Mouse (Mus musculus): ENCODE results near the gene Ddx17. TPM values are rescaled to one million over a fixed set of nuclear protein-coding genes. Genes with fewer than 3 reads are reported as not detected.

Gene Ddx17
- total RNA-seq, 2 experiments from 2014 or later: 319 to 348 TPM

DNA sequence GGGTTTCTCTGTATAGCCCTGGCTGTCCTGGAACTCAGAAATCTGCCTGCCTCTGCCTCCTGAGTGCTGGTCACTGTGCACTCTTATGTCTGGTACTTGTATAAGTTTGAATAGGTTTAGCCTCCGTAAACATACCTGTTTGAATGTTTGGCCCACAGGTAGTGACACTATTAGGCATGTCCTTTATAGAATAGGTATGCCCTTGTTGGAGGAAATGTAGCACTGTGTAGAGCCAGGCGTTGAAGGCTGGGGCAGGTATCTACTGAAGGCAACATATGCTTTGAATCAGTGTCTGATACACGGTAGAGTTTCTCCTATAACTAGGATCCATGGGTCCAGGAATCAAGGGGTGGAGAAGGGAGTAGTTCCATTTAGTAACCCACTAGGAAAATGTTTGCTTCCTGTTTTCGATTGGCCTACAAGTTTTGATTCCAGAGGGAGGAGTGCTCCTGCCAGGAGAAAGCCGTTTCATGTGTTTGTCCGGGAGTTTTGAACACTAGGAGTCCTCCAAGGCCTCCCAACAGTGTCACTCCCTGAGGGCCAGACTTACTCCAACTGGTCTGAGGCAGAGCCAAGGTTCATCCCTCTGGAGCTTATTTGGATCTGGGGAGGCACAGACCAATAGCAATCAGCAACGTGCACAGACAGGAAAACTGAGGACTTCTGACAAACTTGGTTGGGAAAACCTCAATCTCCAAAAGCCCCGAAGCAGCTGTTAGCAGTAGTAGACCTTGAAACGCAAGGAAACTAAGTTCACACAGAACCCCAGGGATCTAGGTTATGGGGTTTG lies 20.4 kb downstream of the Ddx17 start:
- DNase-seq (ENCODE audit: low spot score in 2 of 2): no peak
- intact Hi-C loops (cut with DNase I): no loop called here

- intact Hi-C loops (cut with DNase I): no loop called here
- DNase-seq (ENCODE audit: low spot score in 2 of 2): no peak
Observed at GRCm38 (mm10) chr15:79525564-79525963, 21.0 kb downstream of the Ddx17 start.

GRCm38 (mm10) chr15:79519400-79520220 lies 26.9 kb downstream of the Ddx17 start:
- intact Hi-C loops (cut with DNase I): no loop called here
- no peak for DNase-seq (ENCODE audit: low spot score in 2 of 2)

DNA sequence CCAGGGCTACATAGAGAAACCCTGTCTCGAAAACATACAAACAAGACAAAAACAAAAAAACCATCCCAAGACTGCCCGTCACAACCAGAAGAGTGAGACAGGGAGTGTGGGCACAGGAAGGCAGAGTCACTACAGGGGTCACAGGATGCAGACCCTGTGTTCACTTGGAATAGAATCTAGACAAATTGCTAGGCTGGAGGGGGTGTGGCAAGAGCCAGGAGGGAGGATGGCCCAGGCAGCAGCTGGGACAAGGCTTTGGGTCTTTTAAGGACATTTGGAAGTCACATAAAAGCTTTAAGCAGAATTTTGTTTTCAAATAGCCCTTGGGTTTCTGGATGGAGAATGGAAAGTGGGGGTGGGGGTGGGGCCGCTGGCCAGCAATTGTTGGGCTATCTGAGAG lies 28.0 kb downstream of the Ddx17 start:
- no peak for DNase-seq (ENCODE audit: low spot score in 2 of 2)
- intact Hi-C loops (cut with DNase I): no loop called here

GRCm38 (mm10) chr15:79517710-79518109 lies 28.8 kb downstream of the Ddx17 start:
- intact Hi-C loops (cut with DNase I): no loop called here
- no peak for DNase-seq (ENCODE audit: low spot score in 2 of 2)

DNA sequence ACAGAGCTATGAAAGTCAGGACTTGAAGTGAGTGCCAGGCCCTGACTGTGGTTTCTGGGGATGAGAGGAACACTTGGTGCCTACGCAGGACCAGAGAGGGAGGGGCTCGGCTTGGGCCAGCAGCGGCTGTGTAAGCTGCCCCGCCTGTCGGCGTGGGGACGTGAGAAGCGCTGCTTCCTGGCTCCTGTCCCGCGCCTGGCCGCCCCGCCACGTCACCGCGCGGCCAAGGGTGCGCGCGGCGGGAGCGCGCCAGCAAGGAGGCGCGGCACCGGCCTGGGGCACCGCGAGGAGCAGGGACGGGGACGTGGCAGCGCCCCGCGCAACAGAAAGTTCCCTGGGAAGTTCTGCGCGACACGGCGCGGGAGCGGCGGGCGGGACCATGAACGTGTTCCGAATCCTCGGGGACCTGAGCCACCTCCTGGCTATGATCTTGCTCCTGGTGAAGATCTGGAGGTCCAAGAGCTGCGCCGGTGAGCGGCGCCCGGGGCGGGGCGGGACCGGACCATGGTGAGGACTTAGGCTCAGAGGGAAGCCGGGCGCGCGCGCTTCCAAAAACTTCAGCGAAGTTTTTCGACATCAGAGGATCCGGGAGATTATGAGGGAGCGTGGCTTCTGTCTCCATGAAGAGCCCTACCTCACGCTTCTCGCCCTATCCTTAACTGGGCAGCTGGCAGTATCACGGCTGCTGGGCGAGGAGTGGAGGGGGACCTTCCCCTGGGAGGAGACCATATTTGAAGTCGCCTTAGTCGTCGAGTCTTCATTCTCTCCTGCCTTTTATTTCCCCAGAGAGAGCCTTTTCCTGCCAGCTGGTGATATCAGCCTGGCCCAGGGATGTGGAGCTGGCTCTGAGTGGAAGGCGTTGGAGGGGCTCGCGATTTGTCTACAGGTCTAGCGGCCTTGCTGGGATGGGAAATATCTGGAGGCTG lies 30.1 kb downstream of the Ddx17 start, which contains the start of gene Kdelr3:
Gene Kdelr3 (plus strand): TSS at position 241 of the 926 bp plus-strand sequence.
- intact Hi-C loops (cut with DNase I): no loop called here
- peak in 1 of 2 experiments; percentile 55 for DNase-seq (ENCODE audit: low spot score in 2 of 2)

DNA sequence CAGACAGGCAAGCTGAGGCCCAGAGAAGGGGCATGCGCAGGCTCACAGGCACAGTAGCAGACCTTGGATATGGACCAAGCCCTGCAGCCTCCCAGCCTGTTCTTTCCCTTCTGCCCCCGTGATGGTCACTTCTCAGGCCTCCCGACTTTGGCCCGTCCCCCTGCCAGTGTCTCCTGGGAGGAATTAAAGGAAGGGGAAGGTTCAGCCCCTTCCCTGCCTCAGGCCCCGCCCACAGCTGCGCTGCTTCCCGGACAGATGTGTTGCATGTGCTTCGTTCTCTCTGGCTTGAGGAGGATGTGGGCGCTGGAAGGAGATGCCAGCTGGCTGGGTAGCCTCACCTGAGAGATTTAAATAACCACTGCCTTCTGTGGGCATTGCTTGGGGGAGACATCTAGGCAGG lies 32.6 kb downstream of the Ddx17 start:
- DNase-seq (ENCODE audit: low spot score in 2 of 2): no peak
- intact Hi-C loops (cut with DNase I): no loop called here

DNA sequence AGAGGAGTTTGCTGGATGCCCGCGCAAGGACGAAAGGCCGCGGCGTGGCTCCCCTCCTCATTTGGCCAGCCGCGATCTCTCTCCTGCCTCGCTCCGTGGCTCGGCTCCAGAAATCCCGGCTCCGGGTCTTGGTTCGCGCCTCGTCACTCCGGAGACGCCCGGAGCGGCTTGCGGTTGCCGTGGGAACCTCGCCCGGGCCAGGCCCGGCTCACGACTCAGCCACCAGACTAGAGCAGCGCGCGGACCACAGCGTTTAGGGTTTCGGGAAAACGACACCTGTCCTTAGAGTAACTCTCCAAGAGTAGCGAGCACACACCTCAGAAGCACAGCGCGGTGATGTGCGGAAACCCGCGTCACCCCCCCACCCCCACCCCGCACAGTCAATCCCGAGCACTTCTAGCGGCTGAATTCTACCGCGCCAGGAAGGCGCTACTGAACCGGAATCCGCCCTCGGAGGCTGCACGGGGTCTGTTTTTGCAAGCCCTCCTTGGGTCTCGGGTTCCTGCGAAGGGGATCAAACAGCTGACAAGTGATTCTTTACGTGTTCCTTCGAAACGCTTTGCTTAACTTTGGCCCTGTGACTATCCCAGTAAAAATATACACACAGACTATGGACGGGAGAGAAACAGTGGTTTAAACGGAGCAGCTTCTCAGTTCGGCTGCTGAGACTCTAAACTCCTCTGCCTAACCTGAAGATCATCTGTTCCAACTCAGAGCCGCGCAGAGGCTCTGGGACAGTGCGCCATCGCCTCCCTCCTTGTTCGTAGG lies 34.8 kb downstream of the Ddx17 start:
- intact Hi-C loops (cut with DNase I): loop anchor here (2.0 kb wide), 1 partner anchor 35 kb away; the partner anchor contains the start of gene Ddx17
- DNase-seq (ENCODE audit: low spot score in 2 of 2): peak; percentile 87 to 92

DNA sequence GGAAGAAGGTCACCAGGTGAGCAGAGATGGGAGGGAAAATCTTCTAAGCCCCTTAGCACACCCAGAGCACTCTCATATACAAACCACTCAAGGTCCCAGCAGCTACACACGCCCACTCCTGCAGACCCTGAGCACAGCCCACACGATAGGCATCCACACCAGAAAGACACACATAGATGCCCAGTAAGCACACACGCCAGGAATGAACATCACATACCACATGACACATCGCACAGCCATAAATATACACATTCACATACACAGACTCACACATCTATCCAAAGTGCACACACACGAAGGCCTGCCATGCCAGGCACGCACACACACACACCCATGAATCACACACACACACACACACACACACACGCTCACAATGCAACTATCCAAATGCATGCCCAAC lies 36.1 kb downstream of the Ddx17 start:
- intact Hi-C loops (cut with DNase I): loop anchor here (2.0 kb wide), 1 partner anchor 36 kb away; the partner anchor contains the start of gene Ddx17

GRCm38 (mm10) chr15:79509998-79510397 lies 36.5 kb downstream of the Ddx17 start:
- intact Hi-C loops (cut with DNase I): loop anchor here (2.0 to 5.0 kb wide), 3 partner anchors 37 to 97 kb away; partner anchors contain the start of genes Ddx17 and Dmc1
- DNase-seq (ENCODE audit: low spot score in 2 of 2): peak; percentile 65 to 86

More for the DNA sequence above, 36.1 kb downstream of the Ddx17 start:
- DNase-seq (ENCODE audit: low spot score in 2 of 2): peak; percentile 38 to 66

GRCm38 (mm10) chr15:79507055-79507828 lies 39.3 kb downstream of the Ddx17 start:
- DNase-seq (ENCODE audit: low spot score in 2 of 2): peak in 1 of 2 experiments; percentile 80
- intact Hi-C loops (cut with DNase I): loop anchor here (5.0 kb wide), 2 partner anchors 35 to 100 kb away; partner anchors contain the start of gene Dmc1

- DNase-seq (ENCODE audit: low spot score in 2 of 2): peak in 1 of 2 experiments; percentile 71
- intact Hi-C loops (cut with DNase I): loop anchor here (5.0 kb wide), 2 partner anchors 34 to 101 kb away; partner anchors contain the start of gene Dmc1
Observed at GRCm38 (mm10) chr15:79506460-79506859, 40.1 kb downstream of the Ddx17 start.

DNA sequence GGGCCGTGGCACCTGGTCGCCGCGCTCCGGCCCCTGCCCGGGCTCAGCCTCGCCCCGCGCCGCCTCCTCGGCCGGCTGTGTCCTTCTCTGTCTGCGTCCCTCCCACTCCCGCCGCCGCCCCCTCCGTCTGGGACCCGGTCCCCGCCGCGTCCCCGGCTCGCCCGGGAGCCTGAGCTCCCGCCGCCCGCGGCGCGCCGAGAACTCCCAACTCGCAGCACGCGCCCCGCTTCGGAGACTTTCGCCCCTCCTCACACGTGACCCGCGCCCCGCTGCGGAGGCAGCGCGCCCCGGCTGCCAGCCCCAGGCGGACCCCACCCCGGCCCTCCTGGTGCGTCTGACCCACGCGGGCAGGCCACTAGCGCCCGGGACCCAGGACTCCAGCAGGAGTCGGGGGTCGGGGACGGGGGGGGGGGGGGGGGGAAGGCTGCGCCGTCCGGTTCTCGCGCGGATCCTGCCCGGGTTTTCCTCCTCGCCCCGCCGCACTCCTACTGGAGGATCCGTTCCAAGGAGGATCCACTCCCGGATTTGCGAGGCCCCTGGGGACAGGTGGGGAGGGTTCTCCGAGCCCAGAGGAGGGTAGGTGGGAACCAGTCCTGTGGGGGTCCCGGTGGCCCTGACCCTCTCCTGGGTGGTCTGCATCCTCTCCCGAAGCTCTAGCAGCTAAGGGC lies 40.8 kb downstream of the Ddx17 start:
- DNase-seq (ENCODE audit: low spot score in 2 of 2): peak; percentile 78 to 80
- intact Hi-C loops (cut with DNase I): loop anchor here (5.0 kb wide), 2 partner anchors 33 to 102 kb away; partner anchors contain the start of gene Dmc1

GRCm38 (mm10) chr15:79504707-79505452 lies 41.7 kb downstream of the Ddx17 start, which contains the start of gene Kcnj4:
Kcnj4 (minus strand) TSS chr15:79505241.
- no peak for DNase-seq (ENCODE audit: low spot score in 2 of 2)
- intact Hi-C loops (cut with DNase I): loop anchor here (5.0 kb wide), 2 partner anchors 33 to 102 kb away; partner anchors contain the start of gene Dmc1

DNA sequence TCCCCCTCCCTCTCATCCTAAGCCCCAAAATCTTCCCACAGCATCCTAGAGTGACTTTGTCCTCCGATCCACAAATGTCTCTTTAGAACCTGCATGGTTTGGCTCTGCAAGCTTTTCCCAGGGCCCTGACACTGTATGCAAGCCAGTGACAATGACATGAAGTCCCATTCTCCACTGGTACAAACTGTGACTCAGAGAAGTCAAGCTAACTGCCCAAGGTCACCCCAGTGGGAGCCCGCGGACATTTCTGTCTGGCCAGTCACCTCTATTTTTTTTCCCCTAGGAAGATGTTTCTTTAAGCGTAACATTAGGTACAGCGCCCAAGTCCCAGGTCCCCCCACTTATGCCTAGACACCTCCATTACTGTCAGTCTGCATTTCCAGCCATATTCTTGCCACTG lies 43.1 kb downstream of the Ddx17 start:
- intact Hi-C loops (cut with DNase I): no loop called here
- DNase-seq (ENCODE audit: low spot score in 2 of 2): no peak

DNA sequence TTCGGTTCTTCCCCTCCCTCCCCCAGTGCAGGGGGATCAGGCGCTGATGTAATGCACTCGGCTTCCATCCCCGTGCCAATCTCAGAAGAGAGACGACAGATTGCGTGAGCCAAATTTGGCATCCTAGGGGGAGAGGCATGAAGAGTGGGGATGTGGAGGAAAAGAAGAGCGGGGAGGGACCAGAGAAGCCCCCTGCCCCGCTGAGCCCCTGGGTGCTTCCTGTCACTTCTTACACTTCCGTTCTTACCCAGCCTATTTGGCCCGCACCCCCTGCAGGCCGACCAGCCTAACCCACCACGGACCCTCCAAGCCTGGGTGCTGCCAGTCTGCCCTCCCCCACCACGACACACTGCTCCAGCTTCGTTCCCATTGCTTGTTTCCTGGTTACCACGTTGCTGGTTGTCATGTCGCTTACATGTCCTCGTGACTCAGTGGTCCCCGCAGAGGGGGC lies 43.6 kb downstream of the Ddx17 start:
- peak; percentile 65 to 87 for DNase-seq (ENCODE audit: low spot score in 2 of 2)
- intact Hi-C loops (cut with DNase I): no loop called here

All from left cerebral cortex, postnatal 25 days (tissue).